Mouse (Mus musculus): Measurements from ENCODE around the gene Smyd1.

GRCm38 (mm10) chr6:71212471-71212870 lies 109.6 kb downstream of the Smyd1 start:
- no peak for TF ChIP-seq POLR2A (IDR thresholded peaks at IDR 0.05; ENCODE audit: insufficient read depth, low read depth, low read length)
- no peak for TF ChIP-seq CTCF (IDR thresholded peaks at IDR 0.05)
- no peak for TF ChIP-seq EP300 (IDR thresholded peaks at IDR 0.05; ENCODE audit: insufficient read depth, low read depth, low read length)
